Mouse (Mus musculus): ENCODE data around the gene Nvl. TPM values are rescaled to one million over a fixed set of nuclear protein-coding genes. Genes with fewer than 3 reads are reported as not detected.

Nvl gene
- total and polyA plus RNA-seq, 2 experiments from 2014 or later, result 25.6 to 32.7 TPM

GRCm38 (mm10) chr1:181143609-181143949 lies 425 bp downstream of the Nvl start:
- H3K9ac ChIP-seq (replicated peaks; ENCODE audit: low read length, poor library complexity, severe bottlenecking), result peak overlapping the region; percentile 76
- under 1% methylated on average over 12 of the region's 12 CpGs for WGBS
- no peak for TF ChIP-seq CTCF (IDR thresholded peaks at IDR 0.05)
- no peaks in the 10 kb centered on the region for H3K9me3 ChIP-seq (ENCODE audit: low read length)
- 0 out of 2 replicates have a peak, but pooled peaks cover 3% of the 10 kb centered on the region for H3K4me1 ChIP-seq (ENCODE audit: insufficient read depth, low read length)
- H3K36me3 ChIP-seq (ENCODE audit: insufficient read depth, low read length), result peaks cover 7% of the 10 kb centered on the region; the same call in 1 of the 2 replicates
- no peaks in the 10 kb centered on the region for H3K27me3 ChIP-seq (ENCODE audit: insufficient read depth, low read length)
- ATAC-seq (ENCODE audit: low FRiP score), result peak; percentile 59
- peak overlapping the region; percentile 72 for H3K27ac ChIP-seq (ENCODE audit: low read depth, low read length)
- peak overlapping the region; percentile 64 for H3K4me2 ChIP-seq (ENCODE audit: low read depth, low read length, poor library complexity, severe bottlenecking)
- H3K4me3 ChIP-seq (ENCODE audit: low read depth, low read length), result peak overlapping the region; percentile 78
- DNase-seq (ENCODE audit: low spot score), result no peak

GRCm38 (mm10) chr1:181138730-181139129 lies 5.3 kb downstream of the Nvl start:
- no peak for DNase-seq (ENCODE audit: low spot score)
- no peak for TF ChIP-seq CTCF (IDR thresholded peaks at IDR 0.05)
- Histone ChIP-seq H3K4me3 (ENCODE audit: low read depth, low read length) (no peak overlapping the region), H3K9ac (replicated peaks; ENCODE audit: low read length, poor library complexity, severe bottlenecking) (no peak overlapping the region), H3K4me1 (ENCODE audit: insufficient read depth, low read length) (no peaks in the 10 kb centered on the region), H3K9me3 (ENCODE audit: low read length) (no peaks in the 10 kb centered on the region), H3K36me3 (ENCODE audit: insufficient read depth, low read length) (peaks cover 20% of the 10 kb centered on the region), H3K27me3 (ENCODE audit: insufficient read depth, low read length) (no peaks in the 10 kb centered on the region), H3K27ac (ENCODE audit: low read depth, low read length) (no peak overlapping the region), H3K4me2 (ENCODE audit: low read depth, low read length, poor library complexity, severe bottlenecking) (no peak overlapping the region)
- WGBS, result 91% methylated on average over 7 of the region's 7 CpGs
- no peak for ATAC-seq (ENCODE audit: low FRiP score)

- H3K4me3 ChIP-seq (ENCODE audit: low read depth, low read length), result no peak overlapping the region
- no peak overlapping the region for H3K4me2 ChIP-seq (ENCODE audit: low read depth, low read length, poor library complexity, severe bottlenecking)
- no peak overlapping the region for H3K9ac ChIP-seq (replicated peaks; ENCODE audit: low read length, poor library complexity, severe bottlenecking)
- H3K27me3 ChIP-seq (ENCODE audit: insufficient read depth, low read length), result no peaks in the 10 kb centered on the region
- no peak for DNase-seq (ENCODE audit: low spot score)
- H3K9me3 ChIP-seq (ENCODE audit: low read length), result no peaks in the 10 kb centered on the region
- 93% methylated on average over 6 of the region's 6 CpGs for WGBS
- ATAC-seq (ENCODE audit: low FRiP score), result no peak
- H3K4me1 ChIP-seq (ENCODE audit: insufficient read depth, low read length), result no peaks in the 10 kb centered on the region
- no peak overlapping the region for H3K27ac ChIP-seq (ENCODE audit: low read depth, low read length)
- TF ChIP-seq CTCF (IDR thresholded peaks at IDR 0.05), result no peak
- H3K36me3 ChIP-seq (ENCODE audit: insufficient read depth, low read length), result peaks cover 37% of the 10 kb centered on the region
Measured at GRCm38 (mm10) chr1:181131915-181132314, 12.1 kb downstream of the Nvl start.

- TF ChIP-seq CTCF (IDR thresholded peaks at IDR 0.05), result no peak
- Histone ChIP-seq H3K36me3 (ENCODE audit: insufficient read depth, low read length) (peaks cover 43% of the 10 kb centered on the region), H3K9me3 (ENCODE audit: low read length) (no peaks in the 10 kb centered on the region), H3K4me3 (ENCODE audit: low read depth, low read length) (no peak overlapping the region), H3K27ac (ENCODE audit: low read depth, low read length) (no peak overlapping the region), H3K4me1 (ENCODE audit: insufficient read depth, low read length) (no peaks in the 10 kb centered on the region), H3K27me3 (ENCODE audit: insufficient read depth, low read length) (no peaks in the 10 kb centered on the region), H3K4me2 (ENCODE audit: low read depth, low read length, poor library complexity, severe bottlenecking) (no peak overlapping the region), H3K9ac (replicated peaks; ENCODE audit: low read length, poor library complexity, severe bottlenecking) (no peak overlapping the region)
- 93% methylated on average over 9 of the region's 9 CpGs for WGBS
- ATAC-seq (ENCODE audit: low FRiP score), result no peak
- no peak for DNase-seq (ENCODE audit: low spot score)
Measured at GRCm38 (mm10) chr1:181126766-181127165, 17.2 kb downstream of the Nvl start.

- H3K4me2 ChIP-seq (ENCODE audit: low read depth, low read length, poor library complexity, severe bottlenecking), result no peak overlapping the region
- H3K4me3 ChIP-seq (ENCODE audit: low read depth, low read length), result no peak overlapping the region
- peaks cover 40% of the 10 kb centered on the region for H3K36me3 ChIP-seq (ENCODE audit: insufficient read depth, low read length)
- no peak overlapping the region for H3K27ac ChIP-seq (ENCODE audit: low read depth, low read length)
- H3K9ac ChIP-seq (replicated peaks; ENCODE audit: low read length, poor library complexity, severe bottlenecking), result no peak overlapping the region
- H3K9me3 ChIP-seq (ENCODE audit: low read length), result no peaks in the 10 kb centered on the region
- DNase-seq (ENCODE audit: low spot score) (no peak), ATAC-seq (ENCODE audit: low FRiP score) (no peak)
- 98% methylated on average over 3 of the region's 3 CpGs for WGBS
- TF ChIP-seq CTCF (IDR thresholded peaks at IDR 0.05), result no peak
- H3K4me1 ChIP-seq (ENCODE audit: insufficient read depth, low read length), result no peaks in the 10 kb centered on the region
- H3K27me3 ChIP-seq (ENCODE audit: insufficient read depth, low read length), result no peaks in the 10 kb centered on the region
Measured at GRCm38 (mm10) chr1:181125916-181126315, 18.1 kb downstream of the Nvl start.

GRCm38 (mm10) chr1:181124145-181124544 lies 19.9 kb downstream of the Nvl start:
- Histone ChIP-seq H3K27ac (ENCODE audit: low read depth, low read length) (no peak overlapping the region), H3K4me2 (ENCODE audit: low read depth, low read length, poor library complexity, severe bottlenecking) (no peak overlapping the region), H3K4me1 (ENCODE audit: insufficient read depth, low read length) (no peaks in the 10 kb centered on the region), H3K27me3 (ENCODE audit: insufficient read depth, low read length) (no peaks in the 10 kb centered on the region), H3K4me3 (ENCODE audit: low read depth, low read length) (no peak overlapping the region), H3K36me3 (ENCODE audit: insufficient read depth, low read length) (peaks cover 37% of the 10 kb centered on the region), H3K9ac (replicated peaks; ENCODE audit: low read length, poor library complexity, severe bottlenecking) (no peak overlapping the region), H3K9me3 (ENCODE audit: low read length) (no peaks in the 10 kb centered on the region)
- WGBS, result 95% methylated on average over 2 of the region's 2 CpGs
- no peak for TF ChIP-seq CTCF (IDR thresholded peaks at IDR 0.05)
- ATAC-seq (ENCODE audit: low FRiP score) (no peak), DNase-seq (ENCODE audit: low spot score) (no peak)
